Mouse (Mus musculus) brain, adult 10 weeks (tissue): Measurements from ENCODE around the gene Taok1. TPM values are rescaled to one million over a fixed set of nuclear protein-coding genes. Genes with fewer than 3 reads are reported as not detected.

Experiments
- polyA plus RNA-seq: library from polyadenylated mRNA; stranded (reverse); fragments of 350-450 nt; fragmentation: Illumina TruSeq; extraction: RNeasy Lipid Tissue Mini Kit (QIAGEN cat#74804); gene quantifications from one replicate; pipeline ENCODE4 v1.2.3, GENCODE M21; 2015; ENCODE audit warnings: low read depth, low replicate concordance

Taok1 gene
- 33.4 TPM for polyA plus RNA-seq

GRCm38 (mm10) chr11:77607538-77608455, at the start of gene Taok1:
Gene Taok1 (minus strand): TSS chr11:77607815.

GRCm38 (mm10) chr11:77519043-77519442, 88.6 kb downstream of the Taok1 start, which contains the start of gene Gm10392:
Gene Gm10392 (minus strand): TSS chr11:77519198.

GRCm38 (mm10) chr11:77515637-77516552, 91.7 kb downstream of the Taok1 start, which contains the start of gene Trp53i13:
Gene Trp53i13 (minus strand): TSS chr11:77515980.

GRCm38 (mm10) chr11:77514832-77515636, 92.6 kb downstream of the Taok1 start, which contains the start of gene Abhd15:
Gene Abhd15 (plus strand): TSS chr11:77515121.

GRCm38 (mm10) chr11:77493512-77494343, 113.9 kb downstream of the Taok1 start, which contains the start of gene Git1:
Gene Git1 (plus strand): TSS chr11:77493562.

GRCm38 (mm10) chr11:77489591-77490235, 117.9 kb downstream of the Taok1 start, which contains the start of gene Ankrd13b:
Gene Ankrd13b (minus strand): TSS chr11:77489678.

Other genes with a start within 250 kb of the Taok1 start
- gene Coro6, start 145.4 kb downstream of the Taok1 start, polyA plus RNA-seq = 43.4 TPM
- gene Ankrd13b, start 118.1 kb downstream of the Taok1 start, polyA plus RNA-seq = 60.5 TPM
- 228 TPM for gene Git1, start 114.3 kb downstream of the Taok1 start, polyA plus RNA-seq
- 1.1 TPM for gene Abhd15, start 92.7 kb downstream of the Taok1 start, polyA plus RNA-seq
- 5.8 TPM for gene Trp53i13, start 91.8 kb downstream of the Taok1 start, polyA plus RNA-seq
- not detected for gene Gm10392, start 88.6 kb downstream of the Taok1 start, polyA plus RNA-seq
- gene Nufip2, start 78.3 kb upstream of the Taok1 start, polyA plus RNA-seq = 22.1 TPM
- gene Cryba1, start 117.5 kb upstream of the Taok1 start, polyA plus RNA-seq = not detected
- 72.5 TPM for gene Myo18a, start 155.4 kb upstream of the Taok1 start, polyA plus RNA-seq
- not detected for gene Gm10277, start 179.9 kb upstream of the Taok1 start, polyA plus RNA-seq